Mouse (Mus musculus) mesoderm, embryonic 11.5 days (tissue): ENCODE measurements around the gene 2610021A01Rik.
"Not testable (repeated sequence)": the region's sequence is repeated elsewhere in the genome, so short reads cannot be mapped to it uniquely, and the experiment has no call there.

Experiments used
- DNase-seq: peaks from one replicate; pipeline ENCODE4 v3.0.0-alpha.2; 2012; ENCODE audit warnings: low read depth, low spot score

The 2610021A01Rik gene

GRCm38 (mm10) chr7:41599034-41599813, at the start of gene 2610021A01Rik:
Gene 2610021A01Rik (plus strand): TSS chr7:41599230.
- DNase-seq, result peak; percentile 94

- no peak for DNase-seq
These were observed 38.3 kb upstream of the 2610021A01Rik start for GRCm38 (mm10) chr7:41560681-41561080.

GRCm38 (mm10) chr7:41573562-41573961, 25.5 kb upstream of the 2610021A01Rik start, which contains the start of gene Gm6871:
Gene Gm6871 (minus strand): TSS chr7:41573662.
- DNase-seq, result not testable (repeated sequence)

GRCm38 (mm10) chr7:41577956-41578355, 21.1 kb upstream of the 2610021A01Rik start:
- no peak for DNase-seq

DNA sequence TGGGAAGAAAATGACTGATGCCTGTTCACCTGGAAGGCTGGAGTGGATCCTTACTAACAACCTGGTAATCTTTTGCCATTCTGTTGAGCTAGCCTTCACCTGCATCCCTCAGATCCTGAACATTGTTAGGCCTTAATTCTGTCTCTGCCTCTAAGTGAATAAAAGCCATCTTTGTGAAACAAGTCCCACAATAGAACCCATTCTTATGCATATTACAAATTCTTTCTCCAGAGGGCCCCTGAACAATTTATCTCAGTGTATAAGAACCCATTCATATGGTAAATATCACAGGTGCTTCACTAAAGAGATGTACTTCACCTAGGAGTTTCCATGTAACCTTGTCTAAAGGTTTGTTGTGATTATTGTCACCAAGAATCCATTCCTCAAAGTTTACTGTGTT, 17.0 kb upstream of the 2610021A01Rik start:
- DNase-seq, result no peak

- DNase-seq, result not testable (repeated sequence)
These were observed 11.2 kb upstream of the 2610021A01Rik start for GRCm38 (mm10) chr7:41587831-41588230.

- no peak for DNase-seq
These were observed 415 bp upstream of the 2610021A01Rik start for GRCm38 (mm10) chr7:41598615-41599014.

DNA sequence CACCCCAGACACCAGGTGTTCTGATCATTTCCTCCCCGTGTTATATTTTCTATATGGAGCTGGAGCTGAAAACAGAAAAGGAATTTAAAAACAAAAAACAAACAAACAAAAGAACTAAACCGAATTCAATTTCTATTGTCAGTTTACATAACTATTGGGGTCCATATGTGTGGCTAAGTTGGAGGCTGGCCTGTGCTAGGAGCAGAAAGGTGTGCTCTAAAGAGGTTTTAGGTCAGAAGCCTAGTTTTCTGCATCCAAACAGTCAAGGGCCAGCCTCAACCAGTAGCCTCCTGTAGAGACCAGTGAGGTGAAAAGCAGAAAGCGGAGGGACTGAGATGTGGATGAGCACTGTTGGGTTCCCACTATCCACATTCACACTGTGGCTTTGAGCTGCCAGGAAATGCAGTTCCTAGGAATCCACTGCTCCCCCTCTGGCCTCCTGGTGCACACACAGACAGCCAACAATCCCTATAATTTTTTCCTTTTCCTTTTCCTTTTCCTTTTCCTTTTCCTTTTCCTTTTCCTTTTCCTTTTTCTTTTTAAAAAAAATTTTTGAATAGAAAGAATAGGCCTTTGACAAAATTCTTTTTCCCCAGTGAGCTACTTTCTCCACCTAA, 1.0 kb downstream of the 2610021A01Rik start:
- peak; percentile 6 for DNase-seq

GRCm38 (mm10) chr7:41611654-41612053, 12.6 kb downstream of the 2610021A01Rik start:
- no peak for DNase-seq

DNA sequence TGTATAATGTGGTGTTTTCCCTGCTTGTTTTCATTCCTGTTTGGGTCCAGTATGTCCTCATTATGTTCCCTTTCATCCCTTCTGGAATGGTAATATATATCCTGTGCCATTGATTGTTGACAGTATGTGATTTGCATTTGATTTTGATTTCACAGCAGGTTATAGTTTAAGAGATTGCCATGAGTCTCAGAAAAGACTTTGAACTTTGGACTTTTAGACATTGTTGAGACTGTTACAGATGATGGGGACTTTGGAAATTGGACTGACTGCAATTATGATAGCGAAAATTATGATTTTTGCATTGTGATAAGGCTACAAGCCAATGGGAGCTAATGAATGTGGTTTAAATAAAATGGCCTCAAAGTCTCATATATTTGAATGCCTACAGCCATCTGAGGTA, 17.2 kb downstream of the 2610021A01Rik start:
- DNase-seq, result not testable (repeated sequence)

DNA sequence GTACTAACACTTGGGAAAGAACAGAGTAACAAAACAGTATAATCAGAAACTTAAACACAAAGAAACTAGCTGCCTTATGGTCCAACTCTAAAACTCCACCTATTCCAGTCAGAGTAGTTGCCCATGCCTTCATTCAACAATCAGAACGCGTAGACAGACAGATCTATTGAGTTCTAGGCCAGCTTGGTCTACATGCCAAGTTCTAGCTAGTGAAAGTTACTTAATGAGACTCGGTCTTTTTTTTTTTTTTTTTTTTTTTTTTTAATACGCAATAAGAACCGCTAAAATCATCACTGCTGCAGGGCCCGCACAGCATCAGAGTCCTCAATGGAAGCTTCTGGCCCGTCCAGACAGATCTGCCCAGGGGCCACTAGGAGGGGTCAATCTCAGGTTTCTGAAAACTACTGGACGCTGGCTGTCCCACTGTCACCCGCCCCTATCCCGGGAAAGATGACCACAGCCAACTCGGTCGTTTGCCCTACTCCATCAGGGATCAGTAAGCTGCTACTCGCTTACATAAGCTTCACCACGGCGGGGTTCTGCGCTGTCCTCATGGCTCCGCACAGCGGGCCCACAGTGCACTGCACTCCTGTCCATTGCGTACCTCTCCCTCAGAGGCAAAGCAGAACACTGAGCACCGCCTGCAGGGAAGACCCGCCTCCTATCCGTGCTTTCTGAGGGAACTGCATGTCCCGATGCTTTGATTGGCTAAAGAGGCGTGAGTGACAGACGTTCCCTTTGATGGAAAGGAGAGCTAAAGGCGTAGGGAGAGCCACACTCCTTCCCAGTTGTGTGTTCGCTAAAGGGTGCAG, 33.6 kb downstream of the 2610021A01Rik start, which contains the start of gene Zfp788:
Gene Zfp788 (plus strand): TSS at position 795 of the 812 bp plus-strand sequence.
- DNase-seq, result peak; percentile 95

GRCm38 (mm10) chr7:41633221-41633984, 34.4 kb downstream of the 2610021A01Rik start:
- DNase-seq, result peak; percentile 94

DNA sequence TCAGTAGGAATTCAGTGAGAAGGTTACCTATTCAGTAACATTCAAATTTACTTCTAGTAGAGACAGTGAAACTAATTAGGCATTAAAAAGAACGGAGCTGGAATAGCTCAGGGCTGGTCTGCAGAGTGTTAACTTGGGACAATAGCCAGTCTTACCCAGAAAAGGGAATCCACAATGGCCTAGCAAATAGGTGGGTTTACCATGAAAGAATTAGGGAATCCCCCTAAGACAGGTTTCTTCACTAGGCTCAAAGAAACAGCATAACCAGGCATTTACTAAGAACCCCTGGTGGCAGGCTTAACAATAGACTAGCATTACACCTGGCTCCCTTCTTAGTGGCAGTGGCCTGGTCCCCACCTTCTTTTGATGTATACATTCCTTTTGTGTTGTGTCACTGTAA, 75.3 kb downstream of the 2610021A01Rik start:
- not testable (repeated sequence) for DNase-seq
